Mouse (Mus musculus) spleen, adult 2 months (tissue): ENCODE results near the gene Mei1.

Experiments used
- CTCF ChIP-seq: fragments of 200-500 bp; IDR thresholded peaks from 2 replicates; pipeline ENCODE4 v1.5.1; 2011; ENCODE audit warnings: mild to moderate bottlenecking, inconsistent platforms; ENCODE audit not compliant: insufficient read depth, insufficient read length, insufficient replicate concordance; ENCODE audit errors: extremely low read depth
- POLR2A ChIP-seq: fragments of 200-500 bp; IDR thresholded peaks from 2 replicates; pipeline ENCODE4 v1.6.1; 2011; ENCODE audit warnings: low read depth, low read length, inconsistent platforms

DNA sequence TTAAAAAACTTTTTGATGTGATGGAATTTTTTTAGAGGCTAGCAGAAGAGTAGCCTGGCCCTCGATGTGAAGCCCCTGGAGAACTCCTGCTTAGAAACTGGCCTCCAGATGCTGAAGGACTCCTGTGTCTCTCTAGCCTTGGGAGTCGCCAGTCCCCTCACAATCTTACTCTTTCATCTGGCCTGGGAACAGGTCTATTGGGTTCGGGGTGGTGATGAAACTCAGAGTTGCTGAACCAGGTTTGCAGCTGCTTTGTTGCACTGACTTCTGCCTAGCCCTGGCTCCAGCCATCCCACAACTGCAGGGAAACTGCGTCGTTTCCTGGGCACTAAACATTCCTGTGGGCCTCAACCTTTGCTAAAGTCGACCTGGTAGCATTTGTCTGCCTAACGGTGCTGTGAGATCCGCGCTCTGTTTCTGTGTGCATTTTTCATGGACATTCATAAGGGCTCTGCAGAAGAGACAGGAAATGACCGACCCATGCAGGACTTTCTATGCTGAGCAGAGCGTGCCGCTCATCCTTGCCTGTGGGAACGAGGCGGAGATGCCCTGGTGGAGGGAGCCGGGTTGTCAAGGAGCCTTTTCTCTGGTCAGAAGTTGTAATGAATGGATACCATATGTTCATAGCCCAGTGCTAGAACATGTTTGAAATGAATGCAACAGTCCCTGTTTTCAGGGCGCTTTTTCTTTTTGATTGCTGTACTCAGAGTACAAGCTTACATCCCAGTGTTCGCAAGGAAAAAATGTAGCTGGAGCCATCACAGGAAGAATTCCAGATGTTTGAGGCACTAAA lies 88.6 kb downstream of the Mei1 start:
- TF ChIP-seq CTCF: no peak
- no peak for TF ChIP-seq POLR2A
